Mouse (Mus musculus) adrenal gland, postnatal 10 days (tissue): ENCODE measurements around the gene Sim2. TPM values are rescaled to one million over a fixed set of nuclear protein-coding genes. Genes with fewer than 3 reads are reported as not detected.

ENCODE experiments used
- DNase-seq: peaks from one replicate; pipeline ENCODE4 v3.0.0; 2021; ENCODE audit warnings: mixed read lengths
- long read RNA-seq, 2 experiments: library from polyadenylated mRNA; stranded (forward); transcript quantifications; one replicate each; pipeline ENCODE4 v2.0.0; 2021
- total RNA-seq, 2 experiments: library from RNA; stranded (reverse); gene quantifications; 2 replicates each; pipeline ENCODE4 v1.2.3; 2021

Sim2 gene
- total RNA-seq, result under 1 TPM in 1 of 2 experiments, not detected in 1; 0.09 TPM
- long read RNA-seq, experiment 1, result 0 reads
- long read RNA-seq, experiment 2, result 0 reads

DNA sequence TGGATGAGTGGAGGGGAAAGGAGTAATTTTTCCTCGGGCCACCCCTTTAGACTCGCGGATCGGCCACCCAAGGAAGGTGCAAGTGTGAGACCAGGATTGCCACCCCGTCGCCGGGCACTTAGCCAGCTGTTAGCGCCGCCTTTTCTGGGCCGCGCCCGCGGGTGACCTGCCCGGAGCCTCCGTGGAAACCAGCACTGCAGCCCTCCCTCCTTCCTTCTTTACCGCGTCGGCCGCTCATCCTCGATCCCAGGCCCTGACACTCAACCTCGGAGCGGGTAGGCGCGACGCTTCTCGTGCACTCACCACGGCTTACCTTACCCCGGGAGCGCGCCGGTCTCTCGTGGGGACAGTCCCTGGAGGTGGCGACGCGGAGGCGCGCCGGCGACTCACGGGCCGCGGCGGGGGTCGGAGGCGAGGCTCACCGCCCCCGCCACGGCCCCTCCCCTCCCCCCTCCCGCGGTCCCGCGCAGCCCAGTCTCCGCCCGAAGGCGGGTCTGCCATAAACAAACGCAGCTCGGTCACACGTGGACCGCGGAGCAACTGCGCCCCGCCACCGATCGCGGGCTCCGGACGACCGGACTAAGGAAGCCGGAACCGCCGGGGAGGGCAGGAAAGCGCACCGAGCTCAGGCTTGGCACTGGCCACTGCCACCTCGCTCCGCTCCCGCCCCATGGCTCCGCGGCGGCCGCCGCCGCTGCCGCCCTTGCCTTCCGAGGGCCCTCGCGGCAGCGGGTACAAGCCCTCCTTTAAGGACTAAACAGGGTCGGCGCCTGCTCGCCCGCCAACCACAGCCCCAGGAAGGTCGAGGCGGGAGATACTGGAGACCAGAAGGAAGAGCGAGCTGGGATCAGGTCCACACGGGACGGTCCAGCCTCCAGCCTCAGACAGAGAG, at the start of gene Sim2:
TSS of gene Sim2 (plus strand) at position 221 of the 892 bp plus-strand sequence.
- peak; percentile 52 for DNase-seq

DNA sequence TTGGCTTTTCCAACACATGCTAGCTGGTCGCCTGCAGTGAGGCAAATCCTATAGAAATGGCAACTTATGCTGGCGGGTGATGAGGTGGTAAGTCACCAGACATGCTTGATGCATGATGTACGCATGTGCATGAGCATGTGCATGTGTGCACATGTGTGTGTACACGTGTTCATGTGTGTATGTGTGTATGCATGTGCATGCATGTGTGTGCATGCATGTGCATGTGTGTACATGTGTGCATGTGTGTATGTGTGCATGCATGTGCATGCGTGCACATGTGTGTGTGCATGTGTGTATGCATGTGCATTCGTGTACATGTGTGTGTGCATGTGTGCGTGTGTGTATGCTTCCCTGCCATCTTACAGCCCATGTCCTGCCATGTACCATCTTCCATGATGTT, 47.5 kb upstream of the Sim2 start:
- DNase-seq, result no peak

DNA sequence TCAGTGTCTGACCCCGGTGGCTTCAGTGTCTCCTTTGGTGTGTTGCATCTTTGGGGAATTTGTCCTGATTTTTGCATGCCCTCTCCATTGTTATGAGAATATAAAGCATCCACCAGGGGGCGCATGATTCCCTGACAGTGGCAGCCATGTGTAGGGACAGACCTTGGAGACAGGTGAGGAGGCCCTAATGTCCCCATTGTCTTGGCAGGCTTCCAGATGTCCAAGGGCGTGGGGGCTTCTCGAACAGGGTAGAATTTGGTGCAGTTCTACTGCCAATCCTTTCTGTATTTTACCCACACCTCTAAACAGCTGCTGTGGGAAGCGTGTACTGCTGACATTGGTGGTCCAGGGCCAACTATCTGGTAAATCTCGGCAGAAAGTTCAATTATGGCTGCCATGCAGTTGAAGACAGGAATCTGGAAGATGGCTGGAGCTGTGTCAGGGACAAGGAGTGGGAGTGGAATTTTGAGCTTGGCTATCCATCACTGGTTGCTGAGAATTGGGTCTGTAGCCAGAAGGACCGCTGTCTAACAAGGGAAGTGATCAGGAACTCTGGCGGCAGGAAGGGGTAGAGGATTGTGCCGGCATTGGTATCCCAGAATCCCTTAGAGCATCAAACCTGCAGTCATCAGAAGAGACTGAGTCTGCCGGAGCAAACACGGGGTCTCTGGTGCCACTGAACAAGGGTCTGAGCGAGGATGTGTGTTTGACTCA, 46.3 kb upstream of the Sim2 start:
- DNase-seq, result peak; percentile 78

DNA sequence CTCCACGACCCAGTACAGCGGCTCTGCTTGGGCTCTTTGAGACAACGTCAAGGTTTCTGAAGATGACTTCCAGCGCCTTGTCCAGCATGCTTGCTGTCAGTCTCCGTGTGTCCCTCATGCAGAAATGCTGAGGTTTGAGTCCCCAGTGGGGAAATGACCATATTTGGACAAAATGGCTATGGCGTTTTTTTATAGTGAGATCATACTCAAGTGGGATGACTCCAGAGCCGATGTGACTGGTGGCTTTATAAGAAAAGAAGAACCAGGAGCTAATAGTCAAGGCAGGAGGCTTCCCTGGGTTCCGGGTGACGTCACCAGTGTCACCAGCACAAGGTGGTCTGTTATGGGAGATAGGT, 45.8 kb upstream of the Sim2 start:
- no peak for DNase-seq

DNA sequence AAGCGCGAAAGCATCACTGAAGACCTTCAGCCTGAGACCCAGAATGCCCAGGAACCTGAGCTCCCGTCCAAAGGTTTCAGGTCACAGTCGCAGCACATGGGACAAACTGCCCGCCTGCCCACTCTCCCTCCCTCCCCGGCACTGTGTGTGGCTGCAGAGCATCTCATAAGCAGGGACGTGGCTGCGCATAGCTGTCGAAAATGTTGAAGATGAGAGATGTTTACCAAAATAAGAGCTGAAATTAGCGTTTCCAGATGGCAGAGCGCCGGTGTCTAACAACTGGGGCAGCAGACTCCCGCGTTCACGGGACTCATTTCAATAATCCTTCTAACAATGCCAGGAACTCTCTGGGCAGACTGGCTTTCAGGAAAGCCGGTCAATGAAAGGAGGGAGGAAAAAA, 44.2 kb upstream of the Sim2 start:
- no peak for DNase-seq

DNA sequence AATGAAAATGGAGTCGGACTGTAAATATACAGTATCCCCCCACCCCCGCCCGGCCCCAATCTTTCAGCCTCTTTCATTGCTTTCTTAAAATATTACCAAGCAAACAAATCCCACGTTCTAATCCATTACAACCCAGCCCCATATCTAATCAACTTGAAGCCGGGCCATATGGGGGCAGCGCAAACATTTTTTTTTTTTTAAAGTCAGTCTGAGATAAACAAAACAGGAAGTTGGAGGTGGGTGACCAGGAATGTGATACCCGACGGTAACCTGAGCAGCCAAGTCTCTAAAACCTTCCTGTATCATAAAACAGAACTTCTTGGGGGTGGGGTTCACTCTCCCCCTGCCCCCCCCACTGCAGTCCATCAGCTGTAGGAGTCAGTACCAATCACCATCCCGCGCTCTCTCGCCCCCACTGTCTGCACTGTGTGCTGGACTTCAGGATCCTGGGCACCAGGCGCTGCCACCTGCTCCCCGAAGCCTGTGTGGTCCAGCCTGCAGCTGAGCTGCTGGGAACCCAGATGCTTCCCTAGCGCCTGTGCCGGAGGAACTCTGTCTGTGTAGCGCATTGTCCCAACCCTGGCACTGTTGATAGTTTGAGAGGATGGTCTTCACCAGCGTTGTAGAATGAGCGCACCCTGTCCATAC, 43.5 kb upstream of the Sim2 start:
- DNase-seq, result no peak

DNA sequence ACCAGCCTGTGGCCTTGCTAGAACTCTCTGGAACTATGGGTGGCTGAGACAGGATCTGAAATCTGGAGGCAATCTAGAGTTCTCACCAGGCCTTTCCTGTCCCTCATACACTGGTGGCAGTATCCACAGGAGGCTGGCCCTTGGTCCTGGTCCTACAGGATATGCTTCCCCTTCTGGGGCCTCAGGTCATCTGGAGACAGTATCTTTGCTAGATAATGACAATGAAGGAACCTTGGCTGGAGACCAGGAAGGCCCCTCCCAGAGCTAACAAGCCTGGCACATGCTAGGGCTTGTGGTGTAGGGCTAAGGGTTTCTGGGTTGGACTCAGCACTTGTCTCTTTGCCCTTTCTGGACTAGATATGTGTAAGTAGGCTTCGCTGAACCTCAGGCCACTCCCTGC, 40.9 kb upstream of the Sim2 start:
- DNase-seq, result no peak

DNA sequence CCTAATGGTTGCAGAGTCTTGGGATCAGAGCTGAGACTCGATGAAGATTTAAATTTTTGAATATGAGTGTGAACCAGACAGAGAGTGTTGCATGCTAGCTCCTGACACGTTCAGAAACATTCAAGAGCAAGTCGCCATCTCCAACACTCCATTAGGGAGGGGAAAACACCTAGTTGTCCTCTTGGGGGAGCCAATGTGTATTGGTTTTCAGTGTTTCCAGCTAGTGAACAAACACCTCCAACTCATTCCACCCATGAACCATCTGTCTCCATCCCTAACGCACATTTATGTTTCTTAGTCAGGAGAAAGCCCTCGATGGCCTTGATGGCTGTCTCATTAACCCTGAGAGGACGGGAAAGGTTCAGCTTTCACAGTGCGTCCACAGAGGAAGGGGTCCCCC, 39.7 kb upstream of the Sim2 start:
- no peak for DNase-seq

DNA sequence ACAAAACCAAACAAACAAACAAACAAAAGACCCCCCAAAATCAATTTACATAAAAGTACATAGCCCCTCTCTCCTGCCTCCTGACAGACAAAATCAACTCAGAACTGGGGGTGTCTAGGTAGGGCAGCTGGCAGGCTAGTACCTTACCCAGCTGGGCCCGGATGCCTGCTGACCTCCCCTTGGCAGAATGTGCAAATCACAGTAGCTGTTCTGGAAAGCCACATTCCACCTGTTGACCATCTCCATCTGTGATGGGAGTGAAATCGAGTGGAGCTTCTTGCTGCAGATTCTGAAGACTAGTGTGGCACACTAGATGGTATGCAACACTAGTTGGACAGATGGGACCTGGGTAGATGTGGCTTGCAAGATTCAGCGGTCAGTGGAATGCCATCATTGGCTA, 34.4 kb upstream of the Sim2 start:
- DNase-seq, result no peak

DNA sequence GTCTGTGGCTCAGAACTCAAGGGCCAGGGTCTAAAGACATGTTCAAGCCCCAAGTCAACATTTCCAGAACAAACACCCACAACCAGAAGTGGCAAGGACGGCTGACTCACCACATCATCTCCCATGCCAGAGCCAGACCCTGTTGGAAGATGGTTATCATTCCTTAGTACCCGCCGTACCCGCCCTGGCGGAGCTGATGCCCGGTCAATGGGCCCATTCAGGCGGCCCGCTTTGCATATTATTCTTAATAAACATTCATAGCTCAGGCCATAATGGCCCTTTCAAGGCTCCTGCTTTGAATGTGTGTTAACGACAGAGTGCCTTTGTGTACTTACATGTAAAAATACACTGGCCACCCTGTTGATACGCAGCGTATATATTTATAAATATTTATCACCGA, 29.6 kb upstream of the Sim2 start:
- DNase-seq, result no peak

DNA sequence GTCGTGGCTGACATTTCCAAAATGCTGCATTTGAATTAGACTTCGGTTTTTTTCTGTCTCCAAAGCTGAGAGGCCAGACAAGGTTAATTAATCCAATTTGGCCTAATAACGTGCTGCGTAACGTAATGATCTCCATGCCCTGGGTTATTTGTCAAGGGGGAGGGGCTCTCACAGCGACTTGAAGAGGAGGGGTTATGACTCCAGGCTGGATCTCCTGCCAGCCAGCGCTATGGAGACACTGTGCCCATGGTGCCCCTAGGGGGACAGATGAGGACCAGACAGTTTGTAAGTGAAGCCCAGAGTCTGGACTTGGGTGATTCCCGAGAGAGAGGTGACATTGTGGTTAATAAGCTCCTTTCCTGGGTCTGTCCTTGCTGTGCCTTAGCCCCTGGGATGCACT, 29.2 kb upstream of the Sim2 start:
- no peak for DNase-seq

DNA sequence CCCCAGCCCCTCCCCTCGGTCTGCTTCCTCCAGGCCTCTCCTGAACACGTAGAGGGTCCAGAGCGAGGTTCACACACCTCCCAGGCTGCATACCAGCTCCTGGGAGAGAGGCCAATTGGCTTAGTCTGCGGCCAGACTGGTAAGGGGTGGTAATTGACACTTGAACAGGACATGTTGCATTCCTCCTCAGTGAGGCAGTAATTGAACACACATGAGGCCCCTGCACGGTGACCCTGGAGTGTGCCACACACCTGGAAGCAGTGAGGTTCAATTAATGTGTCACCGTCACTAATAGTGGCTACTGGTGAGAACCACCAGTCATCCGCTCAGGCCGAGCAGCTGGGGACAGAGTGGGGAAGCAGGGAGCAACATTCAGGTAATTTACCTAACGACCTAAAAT, 24.9 kb upstream of the Sim2 start:
- DNase-seq, result no peak

DNA sequence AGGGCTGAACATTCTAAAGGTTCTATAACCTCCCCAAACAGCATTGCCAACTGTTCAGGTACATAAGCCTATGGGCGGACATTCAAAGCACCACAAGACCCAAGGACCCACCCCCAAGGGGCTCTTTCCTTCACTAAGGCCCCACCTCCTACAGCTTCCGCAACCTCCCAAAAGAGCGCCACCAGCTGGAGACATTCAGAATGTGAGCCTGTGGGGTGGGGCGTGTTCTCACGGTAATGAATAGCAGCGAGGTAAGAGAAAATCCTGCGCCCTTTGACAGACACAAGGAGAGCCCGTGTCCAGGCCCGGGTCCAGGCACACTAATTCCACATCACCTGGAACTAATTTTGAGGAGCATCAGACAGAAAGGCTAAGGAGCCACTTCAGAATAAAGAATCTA, 20.5 kb upstream of the Sim2 start:
- no peak for DNase-seq

DNA sequence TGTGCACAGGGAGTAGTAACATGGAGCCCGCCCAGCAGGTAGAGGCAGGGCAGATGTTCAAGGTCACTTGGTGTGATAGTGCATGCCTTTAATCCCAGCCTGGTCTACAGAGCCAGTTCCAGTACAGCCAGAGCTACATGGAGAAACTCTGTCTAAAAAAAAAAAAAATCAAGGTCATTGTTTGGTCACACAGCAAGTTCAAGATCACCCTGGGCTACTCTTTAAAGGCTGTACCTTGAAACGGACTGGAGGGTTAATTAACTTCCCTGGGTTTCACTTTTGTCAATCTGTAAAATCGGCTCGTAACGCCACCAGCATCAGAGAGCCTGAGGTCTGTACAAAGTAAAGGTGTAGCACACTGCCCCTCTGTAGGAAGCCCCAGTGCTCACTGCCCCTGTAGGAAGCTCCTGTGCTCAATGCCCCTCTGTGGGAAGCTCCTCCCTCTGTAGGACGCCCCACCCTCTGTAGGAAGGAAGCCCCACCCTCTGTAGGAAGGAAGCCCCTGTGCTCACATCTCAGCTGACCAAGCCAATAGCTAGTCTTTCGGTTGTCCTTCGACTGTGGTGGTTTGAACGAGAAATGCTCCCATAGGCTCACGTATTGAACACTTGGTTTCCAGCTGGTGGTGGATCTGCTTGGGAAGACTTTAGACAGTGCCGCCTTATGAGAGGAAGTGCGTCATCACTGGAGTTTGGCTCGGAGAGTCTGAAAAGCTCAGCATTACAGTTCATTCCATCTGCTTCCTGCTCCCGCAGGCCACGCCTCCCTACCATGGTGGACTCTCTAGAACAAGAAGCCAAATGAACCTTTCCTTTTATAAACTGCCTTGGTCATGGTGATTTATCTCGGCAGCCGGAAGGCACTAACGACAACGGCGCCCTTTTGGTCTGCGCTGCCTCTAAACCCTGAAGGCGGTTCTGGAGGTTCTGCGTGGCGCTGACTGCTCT, 18.7 kb upstream of the Sim2 start:
- DNase-seq, result no peak

DNA sequence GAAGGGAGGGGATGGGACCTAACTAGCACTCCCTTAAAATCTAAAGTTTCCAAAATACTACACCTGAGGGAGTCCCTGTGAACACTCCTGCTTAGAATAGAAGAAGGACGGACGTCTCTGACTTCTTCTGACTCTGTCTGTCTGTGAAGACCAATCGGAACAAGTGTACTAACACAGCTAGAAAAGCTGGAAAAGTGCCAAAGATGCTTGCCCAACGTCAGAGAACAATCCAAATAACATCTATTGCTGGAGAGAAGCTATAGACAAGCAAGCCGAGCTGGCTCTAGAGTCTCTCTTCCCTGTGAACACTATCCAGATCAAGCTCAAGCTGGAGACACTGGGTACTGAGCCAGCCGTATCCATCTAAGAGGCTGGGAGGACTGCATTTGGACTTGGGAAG, 18.0 kb upstream of the Sim2 start:
- DNase-seq, result no peak

DNA sequence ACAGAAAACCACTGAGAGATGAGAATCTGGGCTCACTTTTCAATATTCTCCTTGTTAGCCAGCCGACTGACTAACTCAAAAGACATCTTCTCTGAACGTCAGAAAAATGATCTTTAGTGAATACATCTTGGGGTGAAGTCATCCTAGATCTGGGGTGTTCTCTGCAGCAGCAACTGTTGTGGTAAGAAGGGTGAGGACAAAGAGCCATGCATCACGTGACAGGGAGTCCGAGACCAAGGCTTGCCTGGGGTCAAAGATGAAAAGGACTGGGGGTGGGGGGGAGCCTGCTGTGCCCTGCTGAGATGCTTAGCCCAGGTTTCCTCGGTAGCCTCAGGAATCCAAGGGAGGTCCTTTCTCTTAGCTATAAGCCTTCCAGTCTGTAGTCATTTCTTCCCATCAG, 17.5 kb upstream of the Sim2 start:
- no peak for DNase-seq

DNA sequence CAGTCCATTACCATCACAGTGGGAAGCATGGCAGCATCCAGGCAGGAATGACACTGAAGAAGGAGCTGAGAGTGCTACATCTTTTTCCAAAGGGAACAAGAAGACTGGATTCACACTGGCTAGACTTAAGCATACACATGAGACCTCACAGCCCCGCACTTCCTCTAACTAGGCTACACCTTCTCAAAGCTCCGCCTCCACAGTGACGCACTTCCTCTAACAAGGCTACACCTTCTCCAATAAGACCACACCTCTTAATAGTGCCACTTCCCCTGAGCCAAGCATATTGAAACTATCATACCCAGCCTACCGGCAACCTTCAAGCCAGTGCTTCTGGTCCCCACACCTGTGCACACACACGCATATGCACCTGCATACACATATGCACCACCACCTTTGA, 15.7 kb upstream of the Sim2 start:
- no peak for DNase-seq

DNA sequence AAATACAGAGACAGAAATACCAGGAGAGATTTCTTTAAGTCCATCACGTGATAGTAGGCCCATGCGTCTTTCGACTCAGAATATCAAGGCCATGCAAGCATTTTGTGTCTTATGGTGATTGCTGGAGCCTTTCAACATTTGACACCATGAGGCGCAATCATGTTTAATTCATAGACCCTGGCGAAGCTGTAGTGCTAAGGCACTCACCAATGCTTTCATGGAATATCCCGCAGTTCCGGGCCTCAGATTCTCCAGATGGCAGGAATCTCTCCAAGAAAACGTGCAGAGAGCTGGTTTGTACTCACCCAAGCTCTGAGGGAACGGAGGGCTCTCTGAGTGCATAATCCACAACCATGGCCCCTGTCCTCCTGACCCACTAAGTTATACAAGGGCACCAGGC, 13.8 kb upstream of the Sim2 start:
- DNase-seq, result no peak

DNA sequence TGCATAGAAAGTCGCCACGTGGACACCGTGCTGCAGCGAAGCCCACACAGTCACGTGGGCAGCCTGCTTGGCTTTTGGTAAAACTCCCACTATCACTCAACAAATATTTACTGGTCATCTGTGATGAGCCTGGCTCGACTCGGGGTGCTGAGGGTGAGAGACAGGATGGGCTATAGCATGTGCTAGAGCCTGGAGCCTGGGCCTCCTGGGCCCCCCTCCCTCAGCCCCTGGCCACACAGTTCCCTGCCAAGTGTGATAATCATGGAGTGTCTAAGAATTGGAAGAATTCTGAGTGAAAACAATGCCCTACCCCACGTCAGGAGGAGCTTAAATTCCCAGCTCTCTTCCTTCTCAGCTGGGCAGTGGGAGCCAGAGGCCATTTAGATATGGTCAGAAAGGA, 13.3 kb upstream of the Sim2 start:
- no peak for DNase-seq

DNA sequence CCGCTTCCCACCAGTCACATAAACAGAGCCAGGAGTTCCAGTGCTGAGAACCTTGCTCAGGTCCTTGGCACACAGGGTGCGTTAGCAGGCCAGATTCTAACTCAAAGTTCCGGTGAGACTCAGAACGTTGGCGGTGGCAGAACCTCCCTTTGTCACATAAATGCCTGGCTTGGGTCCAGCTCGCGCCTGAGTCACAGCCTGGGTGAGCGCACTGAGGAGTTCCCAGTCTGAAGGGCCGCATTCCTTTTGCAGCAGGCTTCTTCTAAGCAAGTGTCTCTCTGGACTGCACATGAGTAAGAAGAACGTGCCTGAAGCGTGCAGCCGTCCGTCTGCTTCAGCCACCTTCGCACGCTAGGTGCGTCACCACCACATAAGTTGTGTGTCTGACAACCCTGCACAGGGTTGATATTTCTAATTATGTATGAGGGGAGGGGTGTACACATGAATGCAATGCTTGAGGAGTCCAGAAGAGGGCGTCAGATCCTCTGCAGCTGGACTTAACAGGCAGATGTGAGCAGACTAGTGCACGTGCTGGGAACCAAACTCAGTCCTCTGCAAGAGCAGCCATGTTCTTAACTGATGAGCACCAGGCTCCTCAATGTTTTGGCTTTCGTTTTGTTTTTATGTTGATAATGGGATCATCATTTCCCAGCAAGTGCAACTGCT, 9.2 kb upstream of the Sim2 start:
- peak; percentile 84 for DNase-seq

DNA sequence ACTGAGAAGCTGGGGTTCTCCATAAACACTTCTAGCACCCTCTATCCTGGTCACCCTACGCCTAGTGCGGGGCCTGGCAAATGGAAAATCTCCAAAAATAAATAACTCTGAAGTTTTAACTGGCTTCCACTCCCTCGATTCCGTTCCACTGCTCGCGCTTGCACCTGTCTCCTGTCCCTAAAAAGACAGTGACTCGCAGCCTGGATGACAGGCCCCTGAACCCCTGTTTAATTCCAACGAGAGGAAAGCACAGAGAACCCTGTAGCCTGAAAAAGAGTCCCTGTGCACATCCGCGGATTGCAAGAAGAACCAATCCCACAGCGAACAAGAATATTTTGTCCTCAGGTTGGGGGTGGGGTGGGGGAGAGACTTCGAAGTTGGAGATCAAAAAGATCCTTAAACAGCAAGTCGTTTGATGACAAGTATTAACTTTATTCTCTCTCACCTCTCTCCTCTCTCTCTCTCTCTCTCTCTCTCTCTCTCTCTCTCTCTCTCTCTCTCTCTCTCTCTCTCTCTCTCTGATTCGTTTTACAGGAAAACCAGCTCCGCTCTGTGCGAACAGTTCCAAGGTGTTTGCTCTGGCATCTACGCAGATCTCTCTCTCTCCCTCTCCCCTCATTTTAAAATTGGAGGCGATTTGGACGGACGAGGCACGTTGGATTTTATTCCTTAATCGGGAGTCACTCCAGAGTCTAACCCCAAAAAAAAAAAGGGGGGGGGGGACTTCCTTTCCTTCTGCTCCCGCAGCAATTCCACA, 6.2 kb upstream of the Sim2 start:
- DNase-seq, result no peak
